Mouse (Mus musculus) limb, embryonic 11.5 days (tissue): ENCODE results near the gene Wdr20rt. TPM values are rescaled to one million over a fixed set of nuclear protein-coding genes. Genes with fewer than 3 reads are reported as not detected.

Source experiments
- ATAC-seq: fragments of 200-750 bp; cut with Nextera tagmentation; 2 replicates; pipeline ENCODE4 v1.8.0; 2017; ENCODE audit warnings: low read depth; ENCODE audit not compliant: insufficient number of reproducible peaks, low FRiP score, low TSS enrichment
- DNase-seq: peaks from one replicate; pipeline ENCODE4 v3.0.0-alpha.2; 2015; ENCODE audit warnings: low spot score
- H3K27ac ChIP-seq: fragments of 300-500 bp; sonication (generic); replicated peaks from 2 replicates; pipeline ENCODE4 v1.5.1; 2014; ENCODE audit warnings: low read depth, mild to moderate bottlenecking, low read length
- H3K27me3 ChIP-seq: fragments of 300-500 bp; sonication (generic); 2 replicates; pipeline ENCODE4 v1.6.1; 2014; ENCODE audit warnings: mild to moderate bottlenecking, low read length, mixed read lengths; ENCODE audit not compliant: control insufficient read depth, insufficient read depth
- H3K36me3 ChIP-seq: fragments of 300-500 bp; sonication (generic); 2 replicates; pipeline ENCODE4 v1.6.1; 2014; ENCODE audit warnings: mild to moderate bottlenecking, low read length, moderate library complexity, mixed read lengths; ENCODE audit not compliant: control insufficient read depth, insufficient read depth
- H3K4me1 ChIP-seq: fragments of 300-500 bp; sonication (generic); 2 replicates; pipeline ENCODE4 v1.6.1; 2014; ENCODE audit warnings: low read length, mixed read lengths; ENCODE audit not compliant: control insufficient read depth, insufficient read depth
- H3K4me2 ChIP-seq: fragments of 300-500 bp; sonication (generic); 2 replicates; pipeline ENCODE4 v1.6.1; 2014; ENCODE audit warnings: low read depth, mild to moderate bottlenecking, moderate library complexity; ENCODE audit not compliant: severe bottlenecking
- H3K4me3 ChIP-seq: fragments of 300-500 bp; sonication (generic); 2 replicates; pipeline ENCODE4 v1.5.1; 2014; ENCODE audit warnings: low read depth, low read length
- H3K9ac ChIP-seq: fragments of 300-500 bp; sonication (generic); 2 replicates; pipeline ENCODE4 v1.6.1; 2014; ENCODE audit warnings: mild to moderate bottlenecking, low read length
- H3K9me3 ChIP-seq: fragments of 300-500 bp; sonication (generic); 2 replicates; pipeline ENCODE4 v1.6.1; 2016; ENCODE audit warnings: low read length; ENCODE audit not compliant: control insufficient read depth
- WGBS: fragments of 180-500 bp; shearing (Covaris S2); extraction: QIAGEN DNeasy Blood & Tissue Kit; methylation state at CpG from one replicate; pipeline ENCODE4 v1.1.7; 2014; 5-methylcytosine and 5-hydroxymethylcytosine counted together
- polyA plus RNA-seq: library from polyadenylated mRNA; unstranded; fragments of >200 nt; fragmentation: Nextera tagmentation; extraction: Ambion mirVana; gene quantifications from 2 replicates; pipeline ENCODE4 v1.2.1, GENCODE M21; 2014

Wdr20rt gene
- polyA plus RNA-seq, 1 experiment from 2014 or later, result not detected

GRCm38 (mm10) chr12:65273807-65274206 is 48.5 kb downstream of the Wdr20rt start:
- Histone ChIP-seq H3K4me1 (no peaks in the 10 kb centered on the region), H3K27me3 (no peaks in the 10 kb centered on the region), H3K9me3 (no peaks in the 10 kb centered on the region), H3K36me3 (no peaks in the 10 kb centered on the region), H3K27ac (no peak overlapping the region), H3K4me3 (no peak overlapping the region), H3K9ac (no peak overlapping the region), H3K4me2 (no peak overlapping the region)
- WGBS, result 66% methylated on average over 4 of the region's 4 CpGs
- ATAC-seq (no peak), DNase-seq (no peak)

Other genes starting within 250 kb of the Wdr20rt start
- gene Prpf39, start 189.2 kb upstream of the Wdr20rt start, polyA plus RNA-seq, result 74.4 and 79.0 TPM in 2 replicates
- gene Fkbp3, start 151.5 kb upstream of the Wdr20rt start, polyA plus RNA-seq, result 627 and 648 TPM in 2 replicates
- 18.0 and 18.6 TPM in 2 replicates for gene Fancm, start 149.9 kb upstream of the Wdr20rt start, polyA plus RNA-seq
- 80.3 and 86.8 TPM in 2 replicates for gene Mis18bp1, start 52.9 kb upstream of the Wdr20rt start, polyA plus RNA-seq